Mouse (Mus musculus): Measurements from ENCODE around the gene Olfr322. TPM values are rescaled to one million over a fixed set of nuclear protein-coding genes. Genes with fewer than 3 reads are reported as not detected.

Olfr322 gene
- polyA plus RNA-seq (2012; rRNA removed; ENCODE audit: low replicate concordance): not detected in 2 replicates

DNA sequence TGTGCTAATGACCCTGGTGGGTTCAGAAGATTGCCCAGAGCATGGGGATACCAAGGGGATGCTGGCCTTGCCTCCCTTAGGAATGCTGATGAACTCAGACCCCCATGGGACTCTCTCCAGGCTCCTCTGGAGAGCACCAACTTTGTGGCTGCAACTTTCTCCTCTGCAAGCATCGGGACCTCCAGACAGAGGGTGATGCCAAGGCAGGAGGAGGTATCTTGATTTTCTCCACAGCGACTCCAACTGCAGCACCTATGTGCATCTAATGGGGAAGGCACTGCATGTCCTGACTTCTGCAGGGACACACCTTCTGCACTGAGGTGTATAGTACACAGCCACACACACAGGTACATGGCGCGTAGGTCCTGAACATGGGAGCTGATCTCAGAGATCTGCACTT lies at the start of gene Olfr322:
Gene Olfr322 (plus strand): TSS at position 187 of the 400 bp plus-strand sequence.

DNA sequence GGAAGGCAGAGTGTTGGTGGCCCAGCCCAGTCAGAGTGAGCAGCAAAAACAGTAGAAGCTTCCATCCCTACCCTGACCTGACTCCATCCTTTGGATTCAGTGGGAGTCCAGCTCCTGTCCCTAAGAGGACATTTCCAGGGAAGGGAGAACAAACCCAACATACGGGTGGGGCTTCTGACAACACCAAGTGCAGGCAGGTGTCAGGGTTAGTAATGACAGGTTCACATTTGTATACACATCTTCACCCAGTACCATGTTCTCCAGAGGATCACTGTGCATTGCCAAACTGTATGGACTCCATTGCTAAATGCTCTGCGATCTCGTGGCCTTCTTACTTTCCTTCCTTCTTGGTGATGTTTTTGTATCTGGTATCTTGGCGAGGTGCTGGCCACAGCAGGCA lies 42.6 kb upstream of the Olfr322 start, which contains the start of gene 2210407C18Rik:
Gene 2210407C18Rik (minus strand): TSS at position 101 of the 400 bp plus-strand sequence.

DNA sequence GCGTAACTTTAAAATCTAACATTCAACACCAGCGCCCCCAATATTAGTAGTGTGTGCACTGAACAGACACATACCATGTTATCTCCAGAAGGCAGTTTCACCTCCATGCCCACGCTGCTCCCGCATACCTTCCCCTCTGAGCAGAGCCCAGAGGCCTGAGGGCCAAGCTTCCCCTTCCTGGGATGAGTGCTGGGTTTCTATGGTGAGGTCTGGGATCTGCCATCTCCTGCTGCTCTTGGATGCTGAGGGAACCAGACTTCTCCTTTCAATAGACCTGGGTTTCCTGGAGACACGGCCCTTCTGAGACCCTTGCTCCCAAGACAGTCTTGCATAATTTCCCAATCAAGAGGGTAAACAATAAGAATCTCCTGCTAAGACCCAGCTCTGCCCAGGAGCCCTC lies 28.2 kb upstream of the Olfr322 start, which contains the start of gene Olfr323:
Gene Olfr323 (minus strand): TSS at position 101 of the 400 bp plus-strand sequence.

DNA sequence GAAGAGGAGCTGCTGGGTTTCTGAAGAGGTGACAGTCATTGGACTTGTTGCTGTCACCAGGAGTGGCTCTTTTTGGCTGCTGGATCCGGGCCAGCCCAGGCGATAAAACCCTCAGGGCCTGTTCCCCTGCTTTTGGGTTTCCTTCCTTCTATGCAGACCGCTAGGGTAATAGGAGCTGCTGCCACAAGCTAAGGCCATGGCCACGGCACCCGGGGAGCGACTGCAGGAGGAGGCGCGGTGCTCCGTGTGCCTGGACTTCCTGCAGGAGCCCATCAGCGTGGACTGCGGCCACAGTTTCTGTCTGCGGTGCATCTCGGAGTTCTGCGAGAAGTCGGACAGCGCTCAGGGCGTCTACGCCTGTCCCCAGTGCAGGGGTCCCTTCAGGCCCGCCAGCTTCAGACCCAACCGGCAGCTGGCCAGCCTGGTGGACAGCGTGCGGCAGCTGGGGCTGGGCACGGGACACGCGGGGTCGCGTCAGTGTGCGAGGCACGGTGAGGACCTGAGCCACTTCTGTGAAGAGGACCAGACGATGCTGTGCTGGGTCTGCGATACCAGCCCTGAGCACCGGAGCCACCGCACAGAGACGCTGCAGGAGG lies 18.2 kb upstream of the Olfr322 start, which contains the start of gene Trim58:
Gene Trim58 (plus strand): TSS at position 194 of the 596 bp plus-strand sequence.

DNA sequence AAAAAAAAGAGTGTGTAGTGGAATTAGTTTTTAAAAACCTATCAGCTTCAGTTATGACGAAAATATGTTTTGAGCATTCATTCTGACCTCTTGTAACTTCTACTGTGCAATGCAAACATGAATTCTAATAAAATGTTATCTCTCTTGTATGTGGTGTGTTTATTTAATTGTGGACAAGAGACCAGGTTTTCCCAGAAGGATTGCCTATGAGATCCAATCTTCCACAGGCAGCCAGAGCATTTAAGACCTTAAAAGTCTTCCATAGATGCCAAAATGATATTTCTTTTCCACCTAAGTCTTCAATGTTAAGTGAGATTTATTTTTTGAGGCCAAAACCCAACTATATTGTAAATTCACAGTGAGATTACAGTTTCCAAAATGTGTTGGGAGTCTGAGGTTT lies 22.2 kb downstream of the Olfr322 start, which contains the start of gene Olfr320:
Gene Olfr320 (plus strand): TSS at position 301 of the 400 bp plus-strand sequence.

DNA sequence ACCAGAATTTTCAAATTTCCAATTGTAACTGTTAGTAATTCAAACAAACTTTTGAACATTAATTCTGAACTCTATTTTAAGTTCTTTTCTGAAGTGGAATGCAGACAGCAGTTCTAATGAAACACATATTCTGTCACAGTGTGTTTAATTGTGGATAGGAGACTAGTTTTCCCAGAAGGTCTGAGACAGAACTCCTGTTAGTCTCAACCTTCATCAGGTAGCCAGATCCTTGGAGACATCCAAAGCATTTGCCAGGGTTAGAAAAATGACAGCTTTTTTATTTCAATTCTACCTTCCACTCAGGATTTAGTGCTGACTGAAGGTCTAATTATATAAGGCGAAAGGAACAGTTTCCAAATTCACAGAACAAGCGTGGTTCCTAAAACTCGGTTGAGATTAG lies 40.3 kb downstream of the Olfr322 start, which contains the start of gene Olfr319:
Gene Olfr319 (plus strand): TSS at position 301 of the 400 bp plus-strand sequence.

Other genes starting within 250 kb of the Olfr322 start
- not detected in 2 replicates for gene 1810065E05Rik, start 237.7 kb upstream of the Olfr322 start, polyA plus RNA-seq (2012; rRNA removed; ENCODE audit: low replicate concordance)
- gene Gm12253, start 226.2 kb upstream of the Olfr322 start, polyA plus RNA-seq (2012; rRNA removed; ENCODE audit: low replicate concordance): not detected in 2 replicates
- gene Lypd9, start 205.9 kb upstream of the Olfr322 start, polyA plus RNA-seq (2012; rRNA removed; ENCODE audit: low replicate concordance): not detected in 2 replicates
- gene Olfr30, start 196.5 kb upstream of the Olfr322 start, polyA plus RNA-seq (2012; rRNA removed; ENCODE audit: low replicate concordance): not detected in 2 replicates
- gene Olfr332, start 166.2 kb upstream of the Olfr322 start, polyA plus RNA-seq (2012; rRNA removed; ENCODE audit: low replicate concordance): not detected in 2 replicates
- gene Olfr331, start 156.2 kb upstream of the Olfr322 start, polyA plus RNA-seq (2012; rRNA removed; ENCODE audit: low replicate concordance): not detected in 2 replicates
- gene Olfr330, start 123.9 kb upstream of the Olfr322 start, polyA plus RNA-seq (2012; rRNA removed; ENCODE audit: low replicate concordance): not detected in 2 replicates
- gene Olfr329-ps, start 112.4 kb upstream of the Olfr322 start, polyA plus RNA-seq (2012; rRNA removed; ENCODE audit: low replicate concordance): not detected in 2 replicates
- gene Olfr328, start 103.1 kb upstream of the Olfr322 start, polyA plus RNA-seq (2012; rRNA removed; ENCODE audit: low replicate concordance): not detected in 2 replicates
- 0.18 TPM in 1 of 2 replicates, not detected in the other for gene Olfr224, start 88.2 kb upstream of the Olfr322 start, polyA plus RNA-seq (2012; rRNA removed; ENCODE audit: low replicate concordance)
- not detected in 2 replicates for gene Olfr325, start 81.1 kb upstream of the Olfr322 start, polyA plus RNA-seq (2012; rRNA removed; ENCODE audit: low replicate concordance)
- gene Olfr324, start 63.7 kb upstream of the Olfr322 start, polyA plus RNA-seq (2012; rRNA removed; ENCODE audit: low replicate concordance): not detected in 2 replicates
- 1.3 TPM in 1 of 2 replicates, not detected in the other for gene 2210407C18Rik, start 42.7 kb upstream of the Olfr322 start, polyA plus RNA-seq (2012; rRNA removed; ENCODE audit: low replicate concordance)
- not detected in 2 replicates for gene Olfr323, start 28.3 kb upstream of the Olfr322 start, polyA plus RNA-seq (2012; rRNA removed; ENCODE audit: low replicate concordance)
- gene Trim58, start 18.3 kb upstream of the Olfr322 start, polyA plus RNA-seq (2012; rRNA removed; ENCODE audit: low replicate concordance): 0.17 TPM in 1 of 2 replicates, not detected in the other
- gene Olfr320, start 22.3 kb downstream of the Olfr322 start, polyA plus RNA-seq (2012; rRNA removed; ENCODE audit: low replicate concordance): not detected in 2 replicates
- gene Olfr319, start 40.4 kb downstream of the Olfr322 start, polyA plus RNA-seq (2012; rRNA removed; ENCODE audit: low replicate concordance): not detected in 2 replicates
- not detected in 2 replicates for gene Olfr318, start 65.2 kb downstream of the Olfr322 start, polyA plus RNA-seq (2012; rRNA removed; ENCODE audit: low replicate concordance)
- not detected in 2 replicates for gene Olfr317, start 80.4 kb downstream of the Olfr322 start, polyA plus RNA-seq (2012; rRNA removed; ENCODE audit: low replicate concordance)
- not detected in 2 replicates for gene Olfr316, start 94.0 kb downstream of the Olfr322 start, polyA plus RNA-seq (2012; rRNA removed; ENCODE audit: low replicate concordance)
- gene Olfr315, start 114.4 kb downstream of the Olfr322 start, polyA plus RNA-seq (2012; rRNA removed; ENCODE audit: low replicate concordance): not detected in 2 replicates
- gene Olfr314, start 124.2 kb downstream of the Olfr322 start, polyA plus RNA-seq (2012; rRNA removed; ENCODE audit: low replicate concordance): not detected in 2 replicates
- gene Fam183b, start 143.2 kb downstream of the Olfr322 start, polyA plus RNA-seq (2012; rRNA removed; ENCODE audit: low replicate concordance): 0.37 and 2.4 TPM in 2 replicates
- gene Olfr313, start 156.2 kb downstream of the Olfr322 start, polyA plus RNA-seq (2012; rRNA removed; ENCODE audit: low replicate concordance): not detected in 2 replicates
- gene Olfr312, start 170.5 kb downstream of the Olfr322 start, polyA plus RNA-seq (2012; rRNA removed; ENCODE audit: low replicate concordance): not detected in 2 replicates
- gene Olfr311, start 180.5 kb downstream of the Olfr322 start, polyA plus RNA-seq (2012; rRNA removed; ENCODE audit: low replicate concordance): not detected in 2 replicates
- gene Gm12258, start 188.4 kb downstream of the Olfr322 start, polyA plus RNA-seq (2012; rRNA removed; ENCODE audit: low replicate concordance): 4.3 and 5.5 TPM in 2 replicates
- 4.6 and 5.1 TPM in 2 replicates for gene 2810021J22Rik, start 208.4 kb downstream of the Olfr322 start, polyA plus RNA-seq (2012; rRNA removed; ENCODE audit: low replicate concordance)
- gene Zfp39, start 245.4 kb downstream of the Olfr322 start, polyA plus RNA-seq (2012; rRNA removed; ENCODE audit: low replicate concordance): 1.4 and 2.0 TPM in 2 replicates